Mouse (Mus musculus): Measurements from ENCODE around the gene Ms4a6c. TPM values are rescaled to one million over a fixed set of nuclear protein-coding genes. Genes with fewer than 3 reads are reported as not detected.
"Not testable (repeated sequence)": the region's sequence is repeated elsewhere in the genome, so short reads cannot be mapped to it uniquely, and the experiment has no call there.

Gene Ms4a6c
- polyA plus RNA-seq (2016; fragmentation: Nextera tagmentation; extraction: Ambion mirVana): 2.6 and 2.8 TPM in 2 replicates

GRCm38 (mm10) chr19:11469215-11469614, at the start of gene Ms4a6c:
Gene Ms4a6c, plus strand, starts transcription at chr19:11469366.
- H3K27me3 ChIP-seq (ENCODE audit: insufficient read depth, poor library complexity, severe bottlenecking); H3K9me3 ChIP-seq; H3K27ac ChIP-seq; H3K4me3 ChIP-seq; H3K36me3 ChIP-seq; DNase-seq (ENCODE audit: low spot score); H3K4me1 ChIP-seq (replicated peaks): not testable (repeated sequence)
- 83% methylated on average over 4 of the region's 4 CpGs for WGBS

- not testable (repeated sequence) for DNase-seq (ENCODE audit: low spot score); H3K27ac ChIP-seq; H3K4me3 ChIP-seq; H3K4me1 ChIP-seq (replicated peaks); H3K27me3 ChIP-seq (ENCODE audit: insufficient read depth, poor library complexity, severe bottlenecking); H3K9me3 ChIP-seq; H3K36me3 ChIP-seq
- 85% methylated on average over 1 of the region's 1 CpGs for WGBS
These were observed 38.0 kb upstream of the Ms4a6c start for GRCm38 (mm10) chr19:11431209-11431608.

GRCm38 (mm10) chr19:11435058-11435834, 33.9 kb upstream of the Ms4a6c start:
- no peaks in the 10 kb centered on the region for H3K36me3 ChIP-seq
- H3K9me3 ChIP-seq: no peaks in the 10 kb centered on the region
- H3K4me1 ChIP-seq (replicated peaks): no peaks in the 10 kb centered on the region
- 88% methylated on average over 4 of the region's 4 CpGs for WGBS
- H3K27ac ChIP-seq: no peak overlapping the region
- no peak overlapping the region for H3K4me3 ChIP-seq
- H3K27me3 ChIP-seq (ENCODE audit: insufficient read depth, poor library complexity, severe bottlenecking): no peaks in the 10 kb centered on the region
- no peak for DNase-seq (ENCODE audit: low spot score)

- no peaks in the 10 kb centered on the region for H3K4me1 ChIP-seq (replicated peaks)
- no peak within 1 kb of the TSS for H3K27ac ChIP-seq
- no peaks in the 10 kb centered on the region for H3K9me3 ChIP-seq
- no peaks in the 10 kb centered on the region for H3K27me3 ChIP-seq (ENCODE audit: insufficient read depth, poor library complexity, severe bottlenecking)
- no peak for DNase-seq (ENCODE audit: low spot score)
- no peak within 1 kb of the TSS for H3K4me3 ChIP-seq
- no peaks in the 10 kb centered on the region for H3K36me3 ChIP-seq
These were observed 25.8 kb upstream of the Ms4a6c start, which contains the start of gene Ms4a4b for GRCm38 (mm10) chr19:11443338-11443737. Gene Ms4a4b, plus strand, starts transcription at chr19:11443553.

- no peaks in the 10 kb centered on the region for H3K36me3 ChIP-seq
- H3K4me1 ChIP-seq (replicated peaks): no peaks in the 10 kb centered on the region
- DNase-seq (ENCODE audit: low spot score): no peak
- 87% methylated on average over 5 of the region's 5 CpGs for whole genome bisulfite sequencing
- no peak overlapping the region for H3K27ac ChIP-seq
- H3K4me3 ChIP-seq: no peak overlapping the region
- H3K27me3 ChIP-seq (ENCODE audit: insufficient read depth, poor library complexity, severe bottlenecking): no peaks in the 10 kb centered on the region
- H3K9me3 ChIP-seq: no peaks in the 10 kb centered on the region
These were observed 25.2 kb upstream of the Ms4a6c start for GRCm38 (mm10) chr19:11443964-11444363.

- Histone ChIP-seq H3K27me3 (ENCODE audit: insufficient read depth, poor library complexity, severe bottlenecking) (no peaks in the 10 kb centered on the region), H3K4me3 (no peak overlapping the region), H3K4me1 (replicated peaks) (no peaks in the 10 kb centered on the region), H3K27ac (no peak overlapping the region), H3K36me3 (no peaks in the 10 kb centered on the region), H3K9me3 (no peaks in the 10 kb centered on the region)
- WGBS: 91% methylated on average over 2 of the region's 2 CpGs
- no peak for DNase-seq (ENCODE audit: low spot score)
These were observed 21.9 kb upstream of the Ms4a6c start for GRCm38 (mm10) chr19:11447238-11447637.

GRCm38 (mm10) chr19:11459041-11459440, 10.1 kb upstream of the Ms4a6c start:
- H3K27ac ChIP-seq: not testable (repeated sequence)

GRCm38 (mm10) chr19:11464795-11465194, 4.4 kb upstream of the Ms4a6c start:
- not testable (repeated sequence) for H3K36me3 ChIP-seq; H3K4me3 ChIP-seq; H3K4me1 ChIP-seq (replicated peaks); H3K9me3 ChIP-seq; H3K27me3 ChIP-seq (ENCODE audit: insufficient read depth, poor library complexity, severe bottlenecking); DNase-seq (ENCODE audit: low spot score); H3K27ac ChIP-seq
- 40% methylated on average over 1 of the region's 1 CpGs for WGBS

More at GRCm38 (mm10) chr19:11459041-11459440, 10.1 kb upstream of the Ms4a6c start:
- WGBS: 81% methylated on average over 4 of the region's 4 CpGs
- not testable (repeated sequence) for H3K27me3 ChIP-seq (ENCODE audit: insufficient read depth, poor library complexity, severe bottlenecking); H3K36me3 ChIP-seq; H3K9me3 ChIP-seq; H3K4me1 ChIP-seq (replicated peaks); H3K4me3 ChIP-seq; DNase-seq (ENCODE audit: low spot score)

- Histone ChIP-seq H3K4me3 (no peak overlapping the region), H3K9me3 (no peaks in the 10 kb centered on the region), H3K27ac (no peak overlapping the region), H3K36me3 (no peaks in the 10 kb centered on the region), H3K4me1 (replicated peaks) (no peaks in the 10 kb centered on the region), H3K27me3 (ENCODE audit: insufficient read depth, poor library complexity, severe bottlenecking) (no peaks in the 10 kb centered on the region)
- DNase-seq (ENCODE audit: low spot score): no peak
- WGBS: 81% methylated on average over 5 of the region's 5 CpGs
These were observed 2.7 kb upstream of the Ms4a6c start for GRCm38 (mm10) chr19:11466471-11466870.

- not testable (repeated sequence) for H3K36me3 ChIP-seq; H3K4me3 ChIP-seq; H3K4me1 ChIP-seq (replicated peaks); H3K27me3 ChIP-seq (ENCODE audit: insufficient read depth, poor library complexity, severe bottlenecking); H3K27ac ChIP-seq; DNase-seq (ENCODE audit: low spot score); H3K9me3 ChIP-seq
- 58% methylated on average over 1 of the region's 1 CpGs for WGBS
These were observed 805 bp upstream of the Ms4a6c start for GRCm38 (mm10) chr19:11468361-11468760.

GRCm38 (mm10) chr19:11479714-11480113, 10.5 kb downstream of the Ms4a6c start:
- Histone ChIP-seq H3K27ac (no peak overlapping the region), H3K36me3 (no peaks in the 10 kb centered on the region), H3K9me3 (no peaks in the 10 kb centered on the region), H3K27me3 (ENCODE audit: insufficient read depth, poor library complexity, severe bottlenecking) (no peaks in the 10 kb centered on the region), H3K4me1 (replicated peaks) (no peaks in the 10 kb centered on the region), H3K4me3 (no peak overlapping the region)
- WGBS: 76% methylated on average over 2 of the region's 2 CpGs
- no peak for DNase-seq (ENCODE audit: low spot score)

GRCm38 (mm10) chr19:11482684-11483083, 13.5 kb downstream of the Ms4a6c start:
- DNase-seq (ENCODE audit: low spot score): no peak

GRCm38 (mm10) chr19:11483941-11484340, 14.8 kb downstream of the Ms4a6c start:
- no peaks in the 10 kb centered on the region for H3K36me3 ChIP-seq
- H3K4me1 ChIP-seq (replicated peaks): no peaks in the 10 kb centered on the region
- 83% methylated on average over 4 of the region's 4 CpGs for WGBS
- no peak overlapping the region for H3K4me3 ChIP-seq
- H3K27me3 ChIP-seq (ENCODE audit: insufficient read depth, poor library complexity, severe bottlenecking): no peaks in the 10 kb centered on the region
- no peaks in the 10 kb centered on the region for H3K9me3 ChIP-seq
- no peak for DNase-seq (ENCODE audit: low spot score)
- H3K27ac ChIP-seq: no peak overlapping the region

More at GRCm38 (mm10) chr19:11482684-11483083, 13.5 kb downstream of the Ms4a6c start:
- Histone ChIP-seq H3K27ac (no peak overlapping the region), H3K4me1 (replicated peaks) (no peaks in the 10 kb centered on the region), H3K27me3 (ENCODE audit: insufficient read depth, poor library complexity, severe bottlenecking) (no peaks in the 10 kb centered on the region), H3K9me3 (no peaks in the 10 kb centered on the region), H3K36me3 (no peaks in the 10 kb centered on the region), H3K4me3 (no peak overlapping the region)
- WGBS: 89% methylated on average over 2 of the region's 2 CpGs
